Mouse (Mus musculus) erythroblast, embryonic 14.5 days (primary cell): ENCODE measurements around the gene Gm45618.

Experiments used
- GATA1 ChIP-seq: IDR thresholded peaks from 2 replicates; pipeline ENCODE4 v1.6.1; 2012; ENCODE audit warnings: low read length, inconsistent platforms, mixed read lengths
- TAL1 ChIP-seq: IDR thresholded peaks from 3 replicates; pipeline ENCODE4 v1.6.1; 2012; ENCODE audit warnings: low read length, inconsistent platforms, mixed read lengths

DNA sequence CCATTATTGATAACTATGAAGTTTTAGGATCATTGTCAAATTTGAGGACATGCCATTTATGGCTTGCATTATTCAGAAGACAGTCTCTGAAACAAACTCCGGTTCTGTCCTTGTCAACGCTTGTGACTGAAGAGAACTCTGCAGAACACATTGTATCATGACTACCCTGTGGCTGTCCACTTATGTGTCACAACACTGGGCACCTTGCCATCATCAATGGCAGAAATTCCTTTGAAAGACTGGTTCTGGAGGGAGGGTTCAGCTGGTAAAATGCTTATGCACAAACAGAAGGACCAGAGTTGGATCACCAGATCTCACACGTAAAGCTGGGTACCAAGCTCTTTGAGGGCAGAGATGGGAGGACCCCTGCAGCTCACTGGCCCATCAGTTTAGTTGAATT is 38.8 kb upstream of the Gm45618 start:
- TF ChIP-seq GATA1 (no peak), TAL1 (no peak)
